Mouse (Mus musculus) adrenal gland, postnatal 4 days (tissue): Measurements from ENCODE around the gene Zbed4. TPM values are rescaled to one million over a fixed set of nuclear protein-coding genes. Genes with fewer than 3 reads are reported as not detected.
A peak's percentile ranks its signal among the peaks of the same experiment; 100 is the strongest.
"Not testable (repeated sequence)": the region's sequence is repeated elsewhere in the genome, so short reads cannot be mapped to it uniquely, and the experiment has no call there.

Experiments
- DNase-seq, 2 experiments: peaks; one replicate each; pipeline ENCODE4 v3.0.0; 2021 to 2022; ENCODE audit warnings: low spot score in 2 of 2, mixed read lengths in 2 of 2
- long read RNA-seq, 2 experiments: library from polyadenylated mRNA; stranded (forward); transcript quantifications; one replicate each; pipeline ENCODE4 v2.0.0; 2021
- total RNA-seq, 2 experiments: library from RNA; stranded (reverse); gene quantifications; 2 replicates each; pipeline ENCODE4 v1.2.3; 2021

Gene Zbed4
- 10 to 100 TPM; 11.9 to 15.1 TPM for total RNA-seq
- long read RNA-seq, experiment 1, result 0 reads
- long read RNA-seq, experiment 2, partial matches to known transcripts, result 0 of 3 reads
- long read RNA-seq, experiment 2, other reads (novel, unspliced or antisense), result 3 of 3 reads

DNA sequence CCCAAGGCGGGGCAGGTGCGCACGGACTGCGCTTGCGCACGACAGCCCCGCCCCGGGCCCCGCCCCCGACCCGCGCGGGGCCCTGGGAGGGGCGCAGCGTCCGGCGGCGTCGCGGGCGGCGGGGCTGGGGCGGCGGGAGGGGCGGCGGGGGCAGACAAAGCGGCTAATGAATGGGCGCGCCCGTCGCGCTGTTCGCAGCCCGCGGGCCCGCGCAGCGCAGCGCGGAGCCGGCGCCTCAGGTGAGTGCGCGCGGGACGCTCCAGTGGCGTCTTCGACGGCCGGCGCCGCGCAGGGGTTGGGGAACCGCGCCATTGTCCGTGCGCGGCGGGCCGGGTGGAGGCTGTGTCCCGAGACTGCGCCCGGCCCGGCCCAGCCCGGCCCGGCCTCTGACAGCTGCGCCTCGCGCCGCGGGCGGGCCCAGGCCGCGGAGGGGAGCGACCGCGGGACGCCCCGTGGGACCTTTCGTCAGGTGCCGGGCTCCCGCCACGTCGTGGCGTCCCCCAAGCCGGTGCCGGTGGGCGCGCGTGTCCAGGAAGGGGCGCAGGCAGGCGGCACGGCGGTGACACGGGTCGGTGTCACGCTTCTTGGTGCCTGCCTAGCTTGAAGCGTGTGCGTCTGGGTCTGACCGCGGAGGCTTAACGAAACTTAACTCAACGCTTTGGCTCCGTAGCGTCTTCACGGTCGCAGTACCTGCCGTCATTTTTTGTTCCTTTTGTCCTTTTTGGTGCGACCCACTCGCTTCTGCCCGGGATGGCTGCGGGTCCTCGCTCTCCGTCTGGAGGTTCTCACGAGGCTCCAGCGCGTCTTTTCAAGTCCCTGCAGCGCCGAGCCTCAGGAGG, at the start of gene Zbed4:
Gene Zbed4, plus strand, starts transcription at position 97 of the 839 bp plus-strand sequence.
- peak; percentile 28 to 30 for DNase-seq

DNA sequence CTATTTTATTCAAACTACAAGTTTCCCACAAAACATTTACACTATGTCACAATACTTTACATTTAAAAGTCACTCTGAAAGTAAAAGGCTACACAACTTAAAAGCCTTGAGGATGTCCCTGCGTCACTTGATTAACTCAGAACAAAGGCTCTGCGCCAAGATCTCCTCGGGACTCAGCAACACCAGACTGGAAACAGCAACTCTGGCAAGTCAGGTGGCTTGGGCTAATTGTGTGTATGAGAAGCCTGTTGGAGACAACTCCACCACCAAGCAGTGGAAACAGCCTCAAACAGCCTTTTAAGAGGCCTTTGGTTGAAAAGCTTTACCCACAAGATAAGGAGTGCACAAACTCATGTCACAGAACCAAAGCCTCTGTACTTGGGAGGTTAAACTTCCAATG, 49.0 kb upstream of the Zbed4 start:
- no peak for DNase-seq

DNA sequence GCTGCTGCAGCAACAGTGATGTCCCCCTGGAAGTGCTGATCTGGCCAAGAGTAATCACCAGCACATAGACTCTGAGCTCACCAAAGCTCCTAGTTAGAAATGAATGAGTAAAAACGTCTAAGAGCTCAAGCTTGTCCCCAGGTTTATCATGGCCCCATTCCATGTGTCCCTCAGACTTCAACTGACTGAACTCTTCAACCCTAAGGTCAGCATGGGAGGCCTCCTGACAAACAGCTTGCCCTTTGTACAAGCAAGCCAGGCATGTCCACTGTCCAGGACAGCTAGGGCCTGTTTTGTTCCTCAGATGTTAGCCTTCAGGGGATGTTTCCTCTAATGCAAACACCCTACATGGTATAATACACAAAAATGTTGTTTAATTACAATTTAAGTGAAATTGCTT, 47.2 kb upstream of the Zbed4 start:
- DNase-seq, result no peak

DNA sequence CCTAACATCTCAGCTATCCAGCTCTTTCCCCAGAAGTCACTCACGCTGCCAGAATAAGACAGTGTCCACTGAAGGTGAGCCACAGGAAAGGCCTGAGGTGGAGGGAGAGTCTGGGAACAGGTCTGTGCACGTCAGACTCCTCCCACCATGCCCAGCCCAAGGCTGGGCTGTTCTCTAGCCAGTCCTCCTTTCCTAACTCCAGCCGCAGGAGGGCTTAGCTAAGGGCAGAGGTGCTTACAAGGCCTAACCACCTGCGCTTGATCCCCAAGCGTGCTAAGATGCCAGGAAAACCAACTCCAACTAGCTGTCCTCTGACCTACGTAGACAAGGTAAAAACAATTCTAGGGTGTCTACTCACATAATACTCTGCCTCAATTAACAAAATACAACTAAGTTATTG, 45.1 kb upstream of the Zbed4 start:
- DNase-seq, result no peak

DNA sequence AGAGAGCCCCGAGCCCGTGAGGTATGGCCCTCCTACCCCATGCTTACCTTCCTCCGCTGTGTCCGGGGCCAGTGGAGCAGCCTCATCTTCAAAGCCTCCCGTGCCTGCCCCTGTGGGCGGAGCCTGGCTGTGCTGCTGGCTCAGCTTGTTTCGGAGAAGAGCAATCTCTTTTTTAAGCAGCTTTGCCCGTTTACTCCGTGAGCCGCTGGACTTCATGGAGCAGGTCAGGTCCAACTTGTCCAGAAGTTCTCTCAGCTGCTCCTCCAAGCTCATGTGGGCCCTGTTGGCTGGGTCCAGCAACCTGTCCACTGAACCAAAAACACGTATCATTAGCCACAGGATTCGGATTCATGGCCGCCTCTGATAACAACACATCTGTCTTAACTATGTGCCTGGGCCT, 44.5 kb upstream of the Zbed4 start:
- not testable (repeated sequence) for DNase-seq

DNA sequence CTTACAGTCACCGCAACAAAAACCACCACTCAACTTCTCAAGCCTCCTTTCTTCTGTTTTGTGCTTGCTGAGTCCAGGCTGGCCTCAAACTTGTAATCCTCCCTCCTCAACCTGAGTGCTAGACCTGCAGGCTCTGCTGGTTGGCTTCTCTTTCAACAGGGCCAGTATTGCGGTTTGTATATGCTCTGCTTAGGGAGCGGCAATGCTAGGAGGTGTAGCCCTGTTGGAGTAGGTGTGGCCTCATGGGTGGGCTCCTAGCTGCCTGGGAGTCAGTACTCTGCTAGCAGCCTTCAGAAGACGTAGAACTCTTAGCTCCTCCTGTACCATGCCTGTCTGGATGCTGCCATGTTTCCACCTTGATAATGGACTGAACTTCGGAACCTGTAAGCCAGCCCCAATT, 43.3 kb upstream of the Zbed4 start:
- DNase-seq, result no peak

DNA sequence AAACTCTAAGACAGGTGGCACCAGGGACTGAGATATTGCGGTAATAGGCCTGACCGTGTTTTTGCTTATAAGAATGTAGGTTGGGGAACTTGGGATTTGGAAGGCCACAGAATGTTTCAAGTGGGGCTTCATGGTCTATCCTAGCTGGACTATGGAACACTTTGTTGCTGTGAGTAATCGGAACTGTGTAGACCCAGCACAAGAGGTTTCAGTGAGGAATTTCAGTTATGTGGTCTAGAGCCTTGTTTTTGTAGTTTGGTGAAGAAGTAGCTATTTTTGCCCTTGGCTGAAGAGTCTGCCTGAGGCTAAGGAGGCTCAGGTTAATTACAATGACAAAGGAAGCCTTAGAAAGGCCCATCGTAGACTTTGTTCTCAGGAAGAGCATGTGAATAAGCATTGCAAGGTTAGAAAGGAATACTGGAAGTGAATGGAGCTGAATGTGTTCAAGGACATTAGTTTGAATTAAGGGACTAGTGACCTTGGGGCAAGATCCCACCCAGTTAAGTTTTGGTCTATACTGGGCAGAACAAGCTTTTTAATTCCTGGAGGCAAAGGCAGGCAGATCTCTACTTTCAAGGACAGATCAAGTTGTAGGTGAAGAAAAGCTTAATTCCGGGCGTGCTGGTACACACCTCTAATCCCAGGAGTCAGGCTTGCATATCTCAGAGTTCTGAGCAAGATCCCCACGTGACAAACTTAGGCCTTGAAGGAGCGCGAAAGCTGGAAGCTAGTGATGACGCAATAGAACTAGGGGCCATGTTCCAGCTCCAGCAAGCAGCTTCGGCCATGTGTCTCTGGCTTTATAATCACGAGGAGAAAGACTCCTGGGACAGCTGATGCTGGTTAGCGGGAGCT, 42.6 kb upstream of the Zbed4 start:
- DNase-seq, result no peak

DNA sequence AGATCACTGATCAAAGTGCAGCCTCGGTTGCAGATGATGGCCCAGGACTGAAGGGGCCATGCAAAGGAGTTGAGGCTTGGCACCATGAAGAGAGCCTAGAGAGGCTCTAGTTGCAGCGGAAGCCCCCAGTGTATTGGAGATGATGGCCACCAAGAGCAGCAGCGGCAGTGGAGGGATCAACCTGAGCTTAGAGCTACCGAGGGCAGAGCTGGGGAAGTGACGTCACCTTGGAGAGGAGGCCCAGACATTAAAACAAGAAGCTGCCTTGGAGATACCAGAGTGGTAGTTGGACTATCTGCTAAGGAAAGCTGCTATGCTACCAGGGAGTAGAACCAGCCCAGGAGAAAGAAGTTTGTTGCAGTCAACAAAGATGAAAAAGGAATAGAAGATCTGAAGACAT, 41.6 kb upstream of the Zbed4 start:
- DNase-seq, result no peak

DNA sequence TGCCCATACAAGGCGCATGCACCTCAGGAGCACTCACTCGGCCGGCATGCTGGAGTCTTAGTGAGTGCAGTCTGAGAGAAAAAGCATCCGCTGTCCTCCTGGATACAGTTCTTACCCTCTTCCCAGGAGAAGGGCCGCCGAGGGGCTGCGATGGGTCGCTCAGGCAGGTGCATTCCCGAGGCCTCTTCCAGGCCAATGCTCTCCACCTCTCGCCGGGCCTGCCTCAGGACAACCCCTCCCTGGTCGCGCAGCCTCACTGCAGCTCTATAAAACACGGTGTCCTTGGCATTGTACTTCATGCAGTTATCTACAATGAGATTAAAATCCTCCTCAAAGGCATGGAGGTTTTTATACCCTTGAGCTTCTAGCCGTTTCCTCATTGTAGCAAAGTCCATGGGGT, 39.0 kb upstream of the Zbed4 start:
- DNase-seq, result no peak

DNA sequence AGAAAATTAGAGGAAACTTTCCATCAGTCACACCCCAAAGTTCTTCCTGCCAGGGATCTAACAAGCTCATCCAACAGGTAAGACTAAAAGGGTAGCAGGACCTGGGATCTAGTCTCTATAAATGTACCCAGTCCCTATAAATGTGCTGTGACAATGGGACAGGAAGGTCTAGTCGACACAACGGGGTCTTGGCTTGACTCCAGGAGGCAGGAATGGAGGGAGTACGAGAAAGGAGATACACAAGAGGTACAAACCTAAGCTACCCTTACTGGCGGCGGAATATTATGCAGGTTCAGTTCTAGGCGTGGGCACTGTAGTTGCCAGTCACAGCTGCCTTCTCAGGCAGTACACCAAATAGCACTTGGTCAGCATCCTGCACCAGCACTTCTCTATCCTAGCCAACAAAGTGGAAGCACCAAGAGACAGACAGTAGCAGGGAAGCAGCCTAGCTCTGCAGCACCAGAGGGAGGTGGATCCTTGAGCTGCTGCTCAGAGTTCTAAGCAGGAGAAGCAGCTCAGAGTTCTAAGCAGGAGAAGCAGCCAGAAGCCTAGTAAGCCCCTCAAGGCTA, 37.4 kb upstream of the Zbed4 start:
- DNase-seq, result no peak

DNA sequence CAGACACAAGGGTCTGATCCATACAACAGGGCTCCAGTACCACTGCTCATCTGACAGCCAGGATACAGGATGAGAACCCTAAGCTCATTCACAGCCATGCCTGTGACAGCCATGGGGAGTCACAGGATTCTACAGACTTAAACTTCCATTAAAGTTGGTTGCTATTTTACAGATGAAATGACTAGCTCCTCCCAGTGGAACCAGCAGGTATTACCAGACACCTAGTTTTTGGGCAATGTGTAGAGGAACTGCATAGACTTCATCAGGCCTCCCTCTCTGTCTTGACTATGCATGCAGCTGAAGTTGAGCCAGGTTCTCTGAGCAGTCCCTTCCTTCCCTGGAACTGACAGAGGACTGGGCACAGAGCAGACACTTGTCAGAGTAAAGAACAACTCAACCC, 35.1 kb upstream of the Zbed4 start:
- DNase-seq, result no peak

DNA sequence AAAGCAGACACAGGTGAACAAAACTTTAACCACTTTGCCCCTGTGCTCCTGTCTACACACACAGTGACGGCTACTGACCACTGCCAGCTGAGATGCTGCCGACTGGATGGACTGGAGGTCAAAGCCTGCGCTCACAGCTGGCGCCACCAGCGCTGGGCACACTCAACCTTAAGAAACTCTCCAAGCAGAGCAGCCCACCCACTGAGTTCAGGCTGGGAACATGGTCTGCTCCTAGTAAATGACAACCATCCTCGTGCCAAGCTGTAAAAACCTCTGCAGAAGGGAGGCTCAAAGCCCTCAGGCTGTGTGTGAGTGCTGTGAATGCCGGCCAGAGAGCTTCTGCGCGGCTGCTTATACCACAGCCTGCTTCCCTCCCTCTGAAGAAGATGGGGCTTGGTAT, 34.2 kb upstream of the Zbed4 start:
- DNase-seq, result no peak

DNA sequence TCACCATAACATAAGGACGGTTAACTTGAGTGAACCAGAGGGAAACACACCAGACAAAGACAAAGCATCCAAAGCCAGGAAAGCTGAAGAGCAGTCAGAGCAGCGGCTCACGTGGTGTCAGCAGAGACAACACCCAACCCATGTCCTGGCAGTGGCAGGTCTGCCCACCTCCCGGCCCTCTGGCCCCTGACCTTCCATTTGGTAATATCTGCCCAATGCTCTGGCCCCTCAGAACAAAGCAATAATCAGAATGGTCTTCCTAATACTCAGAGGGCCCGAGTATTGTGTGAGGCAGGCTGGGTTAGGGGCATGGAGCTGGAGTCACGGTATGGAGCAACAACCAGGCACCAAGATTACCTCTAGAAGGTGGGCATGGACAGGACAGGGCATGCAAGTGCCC, 28.3 kb upstream of the Zbed4 start:
- DNase-seq, result no peak

DNA sequence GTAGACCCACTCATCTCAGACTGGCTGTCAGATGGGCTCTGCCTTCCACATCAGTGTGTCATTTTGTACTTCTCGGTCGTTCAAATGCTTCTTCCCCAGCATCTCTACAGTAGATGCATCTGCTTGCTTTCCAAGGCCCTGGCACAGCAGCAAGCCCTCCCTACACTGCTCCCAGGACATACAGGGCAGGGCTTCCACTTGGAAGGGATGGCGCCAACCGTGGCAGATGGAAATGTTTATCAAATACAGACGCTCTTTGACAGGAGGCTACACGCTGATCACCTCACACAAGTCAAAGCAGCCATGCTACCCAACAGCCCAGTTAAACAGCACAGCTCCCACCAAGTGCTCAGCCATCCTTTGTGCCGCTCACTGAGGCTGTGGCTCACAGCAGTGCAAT, 27.1 kb upstream of the Zbed4 start:
- DNase-seq, result no peak

DNA sequence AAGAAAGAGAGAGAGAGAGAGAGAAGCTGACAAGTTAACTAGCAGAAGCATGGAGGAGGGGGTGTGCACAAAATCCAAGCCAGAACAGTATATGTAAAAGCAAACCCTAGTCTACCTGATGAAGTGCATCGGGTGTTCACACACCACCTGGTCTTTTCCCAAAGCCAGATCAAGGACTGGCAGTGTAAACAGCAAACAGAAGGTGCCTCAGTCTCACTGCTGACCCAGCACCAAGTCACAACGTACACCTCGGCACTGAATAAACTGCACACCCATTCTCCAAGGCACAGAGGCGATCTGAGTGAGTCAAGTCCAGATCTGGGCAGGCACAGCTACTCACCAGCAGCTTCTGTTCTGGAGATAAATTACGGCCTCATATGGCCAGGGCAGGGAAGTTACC, 26.4 kb upstream of the Zbed4 start:
- no peak for DNase-seq

DNA sequence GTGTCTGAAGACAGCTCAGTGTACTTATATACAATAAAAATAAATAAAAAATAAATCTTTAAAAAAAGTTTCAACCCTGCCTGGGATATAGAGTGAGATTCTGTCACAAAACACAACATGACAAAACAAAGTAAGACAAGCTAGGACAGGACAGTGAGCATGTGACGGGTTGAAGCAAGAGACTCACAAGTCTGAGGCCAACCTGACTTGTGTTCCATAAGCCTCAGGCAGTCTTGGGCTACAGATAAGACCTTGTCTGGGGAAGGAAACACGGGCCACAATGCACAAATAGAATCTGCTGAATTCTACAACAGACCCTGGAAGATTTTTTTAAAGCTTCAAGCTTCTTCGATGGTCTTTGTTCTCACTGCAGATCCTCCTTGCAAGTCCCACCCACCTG, 24.3 kb upstream of the Zbed4 start:
- no peak for DNase-seq

DNA sequence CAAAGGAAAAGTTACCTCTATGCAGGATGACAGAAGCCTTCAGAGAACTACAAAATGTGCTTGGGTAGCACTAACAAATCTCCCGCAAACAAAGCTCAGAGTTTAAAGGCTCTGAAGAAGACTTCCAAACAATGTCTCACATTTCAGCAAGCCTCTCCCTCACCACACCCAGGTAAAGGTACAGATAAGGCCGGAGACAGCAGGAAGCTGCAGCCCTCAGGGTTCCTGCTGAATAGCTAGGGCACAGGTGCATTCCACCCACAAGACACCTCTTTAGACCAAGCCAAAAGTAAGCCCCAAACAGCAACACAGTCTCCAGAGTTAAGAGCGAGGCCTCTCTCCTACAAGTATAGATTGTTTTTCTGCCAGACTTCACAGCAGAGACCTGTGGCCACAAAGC, 20.7 kb upstream of the Zbed4 start:
- DNase-seq, result no peak

DNA sequence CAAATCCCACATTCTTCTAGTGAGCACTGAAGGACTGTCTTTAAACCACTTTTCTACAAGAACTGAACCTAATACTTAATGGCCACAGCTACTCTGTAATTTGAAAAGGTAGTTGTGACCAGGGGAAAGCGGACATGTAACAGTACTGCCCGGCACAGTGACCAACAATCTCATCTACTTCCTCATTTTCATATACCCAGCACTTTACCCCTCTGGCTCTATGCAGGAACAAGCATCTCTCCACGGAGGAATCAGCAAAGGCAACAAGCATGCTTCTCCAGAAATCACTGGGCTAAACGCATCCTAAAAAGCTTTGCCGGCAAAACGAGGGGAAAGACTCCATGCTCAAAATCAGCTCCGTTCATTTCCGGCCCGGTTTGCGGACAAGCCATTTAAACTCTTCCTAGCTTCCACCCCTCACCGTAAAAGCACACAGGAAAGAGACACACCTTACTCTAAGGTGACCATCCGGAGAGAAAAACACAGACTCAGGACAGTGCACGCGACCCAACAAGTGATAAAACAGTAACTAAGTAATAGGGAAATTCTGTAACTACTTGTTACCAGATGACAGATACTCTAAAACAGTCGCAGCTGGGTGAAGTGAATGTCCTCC, 18.9 kb upstream of the Zbed4 start:
- DNase-seq, result no peak

DNA sequence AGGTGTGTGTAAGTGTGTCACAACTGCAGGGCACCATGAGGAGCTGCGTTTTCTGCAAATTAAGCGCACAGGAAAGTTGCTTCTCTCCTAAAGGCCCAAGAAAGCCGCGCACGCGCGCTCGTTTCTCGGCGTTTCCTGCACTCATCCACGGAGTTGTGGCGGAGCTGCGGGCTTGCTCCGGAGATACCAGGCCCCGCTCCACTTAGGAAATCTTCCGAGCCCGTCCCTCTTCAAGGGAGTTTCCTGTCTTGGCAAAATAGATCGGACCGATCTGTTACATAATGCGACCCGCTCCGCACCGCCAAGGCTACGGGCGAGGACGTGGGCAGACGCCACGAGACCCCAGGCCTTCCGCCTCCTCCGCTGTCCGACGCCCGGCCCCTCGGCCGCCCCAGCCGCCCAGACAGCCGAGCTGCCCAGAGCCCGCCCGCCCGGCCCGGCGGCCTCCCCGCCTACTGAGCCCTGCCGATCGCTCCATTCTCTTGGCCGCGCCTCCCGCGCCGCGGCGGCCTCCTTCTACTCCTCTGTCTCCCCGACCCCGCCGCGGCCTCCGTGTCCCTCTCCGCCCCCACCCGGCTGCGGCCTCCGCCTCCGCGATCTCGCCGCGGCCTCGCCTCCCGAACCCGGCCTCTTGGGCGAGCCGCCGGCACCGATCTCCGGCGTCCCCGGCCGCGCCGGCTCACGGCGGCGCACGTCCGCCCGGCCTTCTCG, 18.3 kb upstream of the Zbed4 start:
- DNase-seq, result peak; percentile 55 to 57

DNA sequence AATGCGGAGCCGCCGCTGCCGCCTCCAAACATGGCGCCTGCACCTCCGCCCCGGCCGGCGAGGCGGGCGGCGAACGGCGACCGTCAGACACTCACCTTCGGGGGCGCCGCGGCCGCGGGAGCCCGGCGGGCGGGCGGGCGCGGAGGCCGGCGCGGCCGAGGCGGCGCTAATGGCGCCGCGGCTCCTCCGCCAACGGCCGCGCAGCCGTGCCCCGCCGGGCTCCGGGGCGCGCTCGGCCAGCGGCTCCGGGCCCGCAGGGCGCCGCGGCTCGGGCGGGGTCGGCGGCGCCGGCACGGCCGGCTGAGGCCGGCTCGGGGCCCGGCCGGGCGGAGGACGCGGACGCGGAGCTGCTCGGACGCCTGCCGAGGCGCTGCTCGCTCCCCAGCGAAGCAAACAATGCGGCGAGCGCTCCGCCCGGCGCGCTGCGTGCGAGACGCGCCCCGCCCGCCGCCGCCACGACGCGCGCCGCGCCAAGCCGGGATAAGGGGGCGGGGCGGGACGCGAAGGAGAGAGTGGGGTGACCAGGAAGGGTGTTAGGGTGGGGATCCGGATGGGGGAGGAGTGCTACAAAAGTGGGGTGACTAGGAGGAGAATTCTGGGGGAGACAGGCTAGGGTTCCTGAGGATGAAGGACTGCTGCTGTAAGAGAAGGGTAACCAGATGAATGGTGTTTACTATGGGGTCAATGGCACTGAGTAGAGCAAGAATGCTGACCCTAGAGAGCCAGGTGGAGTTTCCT, 17.5 kb upstream of the Zbed4 start, which contains the start of gene Brd1:
Gene Brd1, minus strand, starts transcription at position 400 of the 738 bp plus-strand sequence.
- DNase-seq, result peak; percentile 70 to 73
